Mouse (Mus musculus): ENCODE data around the gene Mb.

Mb gene

GRCm38 (mm10) chr15:76987137-76987536, 63.3 kb downstream of the Mb start:
- DNase-seq (ENCODE audit: extremely low spot score, low spot score) = no peak

DNA sequence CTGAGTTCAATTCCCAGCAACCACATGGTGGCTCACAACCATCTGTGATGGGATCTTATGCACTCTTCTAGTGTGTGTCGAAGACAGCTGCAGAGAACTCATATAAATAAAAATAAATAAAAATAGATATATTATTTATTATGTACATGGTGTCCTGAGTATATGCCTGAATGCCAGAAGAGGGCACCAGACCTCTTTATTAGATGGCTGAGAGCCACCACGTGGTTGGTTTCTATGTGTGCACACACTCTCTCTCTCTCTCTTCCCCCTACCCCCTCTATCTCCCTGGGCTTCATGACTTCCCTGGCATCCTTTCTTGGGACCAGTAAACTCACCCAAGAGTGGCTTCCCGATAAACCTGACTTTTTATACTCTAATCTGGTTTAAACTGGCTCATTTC, 67.7 kb downstream of the Mb start:
- DNase-seq (ENCODE audit: extremely low spot score, low spot score) = no peak

DNA sequence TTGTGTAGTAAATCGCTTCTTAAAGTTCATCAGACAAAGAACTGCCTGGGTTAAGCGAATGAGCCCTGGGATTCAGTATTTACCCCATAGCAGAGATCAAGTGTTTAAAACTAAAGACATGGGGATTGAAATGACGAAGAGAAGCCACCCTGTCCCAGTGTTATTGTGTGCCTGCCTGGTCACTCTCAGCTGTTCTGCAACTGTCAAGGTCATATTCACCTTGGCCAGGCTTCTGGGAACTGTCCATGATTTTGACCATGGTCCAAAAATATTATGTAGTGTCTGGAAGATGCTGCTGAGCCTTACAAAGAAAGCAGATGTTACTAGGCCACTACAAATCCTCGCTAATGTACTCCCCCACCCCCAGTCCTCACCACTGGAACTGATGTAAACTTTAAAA, 70.7 kb downstream of the Mb start:
- DNase-seq (ENCODE audit: extremely low spot score, low spot score) = no peak

DNA sequence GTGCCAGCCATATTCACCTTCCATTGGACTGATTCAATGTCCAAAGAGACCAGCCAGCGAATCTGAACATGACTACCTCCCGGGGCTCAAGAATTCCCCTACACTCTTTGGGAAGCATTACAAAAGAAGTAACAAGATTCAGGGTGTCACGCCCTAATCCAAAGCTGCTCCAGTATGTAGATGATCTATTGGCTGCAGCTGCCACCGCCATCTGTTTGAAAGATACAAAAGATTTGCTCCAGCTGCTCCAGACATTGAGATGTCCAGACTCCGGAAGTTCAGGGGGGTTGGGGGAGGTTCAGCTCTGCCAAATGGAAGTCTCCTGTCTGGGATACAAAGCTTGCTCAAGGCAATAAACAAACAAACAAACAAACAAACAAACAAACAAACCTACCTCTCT, 73.9 kb downstream of the Mb start:
- peak; percentile 55 for DNase-seq (ENCODE audit: extremely low spot score, low spot score)

- DNase-seq (ENCODE audit: extremely low spot score, low spot score) = peak; percentile 90
Observed at GRCm38 (mm10) chr15:76973855-76974651, 76.4 kb downstream of the Mb start.

GRCm38 (mm10) chr15:76973272-76973854, 77.1 kb downstream of the Mb start:
- DNase-seq (ENCODE audit: extremely low spot score, low spot score) = no peak

DNA sequence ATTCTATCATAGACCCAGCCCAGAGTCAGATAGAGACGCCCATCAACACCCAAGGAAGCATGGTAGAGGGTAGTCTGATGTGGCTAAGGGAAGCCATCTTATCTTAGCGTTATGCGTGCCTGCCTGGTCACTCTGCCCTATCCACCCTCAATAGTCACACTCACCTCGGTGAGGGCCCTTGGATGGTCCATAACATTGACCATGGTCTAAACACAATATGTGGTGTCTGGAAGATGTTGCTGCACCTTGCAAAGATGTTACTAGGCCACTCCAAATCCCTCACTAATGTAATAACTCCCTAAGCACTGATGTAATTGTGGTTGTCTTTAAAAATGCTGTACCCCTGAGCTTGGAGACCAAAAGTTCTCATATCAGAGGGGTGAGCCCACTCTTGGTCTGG, 77.8 kb downstream of the Mb start:
- no peak for DNase-seq (ENCODE audit: extremely low spot score, low spot score)

Measured in neural tube, embryonic 10.5 days (tissue).